Mouse (Mus musculus): ENCODE measurements around the gene Sult5a1. TPM values are rescaled to one million over a fixed set of nuclear protein-coding genes. Genes with fewer than 3 reads are reported as not detected.

The Sult5a1 gene
- polyA plus RNA-seq, 1 experiment from 2014 or later, result 2.9 TPM

DNA sequence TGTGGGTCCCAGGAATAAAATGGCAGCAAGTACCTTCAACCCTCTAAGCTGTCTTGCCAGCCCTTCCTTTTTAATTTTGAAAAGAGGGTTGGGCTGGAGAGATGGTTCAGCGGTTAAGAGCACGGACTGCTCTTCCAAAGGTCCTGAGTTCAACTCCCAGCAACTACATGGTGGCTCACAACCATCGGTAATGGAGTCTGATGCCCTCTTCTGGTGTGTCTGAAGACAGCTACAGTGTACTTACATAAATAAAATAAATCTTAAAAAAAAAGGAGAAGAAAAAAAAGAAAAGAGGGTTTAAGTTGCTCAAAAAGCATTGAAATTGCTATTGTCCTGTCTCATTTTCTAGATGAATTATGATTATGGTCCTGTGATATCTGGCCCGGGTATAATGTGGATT, 56.9 kb downstream of the Sult5a1 start:
- DNase-seq (ENCODE audit: low spot score, missing footprints), result no peak
- ATAC-seq (ENCODE audit: low FRiP score), result no peak
- Histone ChIP-seq H3K36me3 (ENCODE audit: control insufficient read depth, insufficient read depth, low read length) (peaks cover 7% of the 10 kb centered on the region), H3K27me3 (ENCODE audit: control insufficient read depth, insufficient read depth, low read length) (no peaks in the 10 kb centered on the region), H3K4me1 (ENCODE audit: control insufficient read depth, insufficient read depth, low read length) (peaks cover 11% of the 10 kb centered on the region), H3K4me3 (ENCODE audit: low read depth, low read length) (no peak overlapping the region), H3K9me3 (ENCODE audit: control insufficient read depth, low read length) (no peaks in the 10 kb centered on the region), H3K27ac (ENCODE audit: low read depth, low read length) (no peak overlapping the region), H3K4me2 (peak overlapping the region; percentile 58; the same call in 1 of the 2 replicates), H3K9ac (ENCODE audit: low read length) (no peak overlapping the region)
- WGBS, result 76% methylated on average over 4 of the region's 4 CpGs

DNA sequence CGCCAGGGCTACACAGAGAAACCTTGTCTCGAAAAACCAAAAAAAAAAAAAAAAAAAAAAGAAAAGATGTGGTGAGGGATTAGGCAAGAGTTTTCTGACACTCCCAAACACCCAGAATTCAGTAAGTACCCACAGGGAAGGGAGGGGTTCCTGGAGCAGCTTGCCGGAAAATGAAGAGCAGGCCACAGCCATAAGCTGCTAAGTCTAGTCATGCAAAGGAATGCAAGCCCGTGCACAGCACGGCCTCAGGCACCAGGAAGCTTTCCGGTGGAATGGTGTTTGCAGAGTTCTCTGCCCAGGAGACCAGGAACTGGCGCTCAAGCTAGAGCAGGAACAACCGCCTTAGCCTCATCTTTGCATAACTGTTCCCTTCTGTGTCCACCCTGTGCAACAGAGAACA, 57.8 kb downstream of the Sult5a1 start:
- Histone ChIP-seq H3K27ac (ENCODE audit: low read depth, low read length) (no peak overlapping the region), H3K9me3 (ENCODE audit: control insufficient read depth, low read length) (no peaks in the 10 kb centered on the region), H3K27me3 (ENCODE audit: control insufficient read depth, insufficient read depth, low read length) (no peaks in the 10 kb centered on the region), H3K36me3 (ENCODE audit: control insufficient read depth, insufficient read depth, low read length) (peaks cover 7% of the 10 kb centered on the region), H3K4me2 (no peak overlapping the region), H3K4me3 (ENCODE audit: low read depth, low read length) (no peak overlapping the region), H3K9ac (ENCODE audit: low read length) (no peak overlapping the region), H3K4me1 (ENCODE audit: control insufficient read depth, insufficient read depth, low read length) (peaks cover 11% of the 10 kb centered on the region)
- whole genome bisulfite sequencing, result 61% methylated on average over 8 of the region's 8 CpGs
- ATAC-seq (ENCODE audit: low FRiP score), result no peak
- DNase-seq (ENCODE audit: low spot score, missing footprints), result no peak

DNA sequence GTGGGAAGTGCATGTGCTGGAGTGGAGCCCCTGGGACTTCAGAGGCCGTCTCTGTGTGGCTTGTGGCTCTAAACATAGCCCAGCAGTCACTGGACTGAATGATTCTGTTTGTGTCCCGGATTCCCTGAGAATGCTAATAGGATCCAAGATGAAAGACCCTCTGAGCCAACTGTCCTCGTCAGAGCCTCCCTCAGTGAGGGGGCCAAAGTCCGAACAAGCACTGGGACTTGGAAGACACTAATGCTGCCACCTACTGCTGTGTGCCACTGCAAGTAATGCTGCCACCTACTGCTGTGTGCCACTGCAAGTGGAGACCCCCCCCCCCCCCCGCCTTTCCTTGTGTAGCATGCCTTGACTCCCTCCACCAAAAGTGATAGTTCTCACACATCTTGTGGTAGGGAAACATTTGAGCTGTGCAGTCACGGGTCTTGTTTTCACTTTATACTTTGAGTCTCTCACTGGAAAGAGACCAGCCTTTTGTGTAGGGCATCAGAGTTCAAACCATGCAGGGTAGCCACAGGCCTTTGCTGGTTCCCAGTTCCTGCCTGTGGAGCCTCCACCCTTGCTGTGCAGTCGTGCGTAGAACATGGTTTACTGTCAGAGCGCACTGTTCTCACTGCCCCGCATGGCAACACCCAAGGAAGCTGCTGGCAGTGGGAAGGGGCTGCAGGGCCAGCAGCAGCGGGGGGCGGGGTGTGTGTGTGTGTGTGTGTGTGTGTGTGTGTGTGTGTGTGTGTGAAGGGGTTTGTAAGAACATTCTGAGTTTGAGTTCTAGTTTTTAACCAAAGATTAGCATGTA, 60.1 kb downstream of the Sult5a1 start:
- H3K36me3 ChIP-seq (ENCODE audit: control insufficient read depth, insufficient read depth, low read length), result peaks cover 14% of the 10 kb centered on the region
- no peaks in the 10 kb centered on the region for H3K9me3 ChIP-seq (ENCODE audit: control insufficient read depth, low read length)
- no peak overlapping the region for H3K4me3 ChIP-seq (ENCODE audit: low read depth, low read length)
- no peak for ATAC-seq (ENCODE audit: low FRiP score)
- H3K4me1 ChIP-seq (ENCODE audit: control insufficient read depth, insufficient read depth, low read length), result peaks cover 2% of the 10 kb centered on the region
- H3K9ac ChIP-seq (ENCODE audit: low read length), result no peak overlapping the region
- no peak overlapping the region for H3K27ac ChIP-seq (ENCODE audit: low read depth, low read length)
- H3K4me2 ChIP-seq, result no peak overlapping the region
- H3K27me3 ChIP-seq (ENCODE audit: control insufficient read depth, insufficient read depth, low read length), result no peaks in the 10 kb centered on the region
- WGBS, result 76% methylated on average over 12 of the region's 12 CpGs
- DNase-seq (ENCODE audit: low spot score, missing footprints), result no peak

DNA sequence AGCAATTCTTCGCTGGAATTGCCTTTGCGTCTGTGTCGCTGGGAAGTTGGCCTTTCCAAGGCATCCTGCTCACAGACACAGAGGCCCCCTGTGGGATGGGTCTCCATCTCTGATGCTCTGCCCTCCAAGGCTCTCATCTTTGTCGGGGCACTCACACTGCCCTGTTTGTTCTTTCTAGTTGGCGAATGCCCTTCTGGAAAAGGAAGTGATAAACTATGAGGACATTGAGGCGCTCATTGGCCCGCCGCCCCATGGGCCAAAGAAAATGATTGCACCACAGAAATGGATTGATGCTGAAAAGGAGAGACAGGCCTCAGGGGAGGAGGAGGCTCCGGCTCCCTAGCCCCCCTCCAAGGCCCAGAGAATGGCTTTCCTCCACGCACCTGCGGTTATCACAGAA, 60.9 kb downstream of the Sult5a1 start:
- H3K9me3 ChIP-seq (ENCODE audit: control insufficient read depth, low read length), result no peaks in the 10 kb centered on the region
- DNase-seq (ENCODE audit: low spot score, missing footprints), result no peak
- H3K27me3 ChIP-seq (ENCODE audit: control insufficient read depth, insufficient read depth, low read length), result no peaks in the 10 kb centered on the region
- WGBS, result 94% methylated on average over 11 of the region's 11 CpGs
- H3K4me3 ChIP-seq (ENCODE audit: low read depth, low read length), result no peak overlapping the region
- ATAC-seq (ENCODE audit: low FRiP score), result no peak
- no peak overlapping the region for H3K4me2 ChIP-seq
- peaks cover 14% of the 10 kb centered on the region for H3K36me3 ChIP-seq (ENCODE audit: control insufficient read depth, insufficient read depth, low read length)
- H3K27ac ChIP-seq (ENCODE audit: low read depth, low read length), result no peak overlapping the region
- H3K9ac ChIP-seq (ENCODE audit: low read length), result no peak overlapping the region
- H3K4me1 ChIP-seq (ENCODE audit: control insufficient read depth, insufficient read depth, low read length), result peaks cover 2% of the 10 kb centered on the region; the same call in 1 of the 2 replicates

Small RNAs within 50 kb of the gene (microRNA-seq; reads per million reads assigned to microRNA genes)
- gene Mir7079, result 1.1 reads per million
- gene Mir7080, result not detected

Other genes with a start within 250 kb of the Sult5a1 start
- 61.9 and 72.0 TPM in 2 replicates for gene Ankrd11, start 116.0 kb downstream of the Sult5a1 start, polyA plus RNA-seq (2014; fragmentation: Nextera tagmentation; extraction: Ambion mirVana)
- gene Spg7, start 95.4 kb downstream of the Sult5a1 start, polyA plus RNA-seq (2014; fragmentation: Nextera tagmentation; extraction: Ambion mirVana), result 35.9 TPM in 2 replicates
- 1,312 and 1,403 TPM in 2 replicates for gene Rpl13, start 56.0 kb downstream of the Sult5a1 start, polyA plus RNA-seq (2014; fragmentation: Nextera tagmentation; extraction: Ambion mirVana)
- gene Cpne7, start 40.9 kb downstream of the Sult5a1 start, polyA plus RNA-seq (2014; fragmentation: Nextera tagmentation; extraction: Ambion mirVana), result 0.07 TPM in 1 of 2 replicates, not detected in the other
- gene Dpep1, start 27.9 kb upstream of the Sult5a1 start, polyA plus RNA-seq (2014; fragmentation: Nextera tagmentation; extraction: Ambion mirVana), result 1.7 and 2.2 TPM in 2 replicates
- 92.7 and 104 TPM in 2 replicates for gene Chmp1a, start 54.4 kb upstream of the Sult5a1 start, polyA plus RNA-seq (2014; fragmentation: Nextera tagmentation; extraction: Ambion mirVana)
- 5.9 and 6.0 TPM in 2 replicates for gene Spata33, start 54.5 kb upstream of the Sult5a1 start, polyA plus RNA-seq (2014; fragmentation: Nextera tagmentation; extraction: Ambion mirVana)
- 30.9 and 34.3 TPM in 2 replicates for gene Cdk10, start 66.5 kb upstream of the Sult5a1 start, polyA plus RNA-seq (2014; fragmentation: Nextera tagmentation; extraction: Ambion mirVana)
- 1.2 and 1.7 TPM in 2 replicates for gene Spata2l, start 77.9 kb upstream of the Sult5a1 start, polyA plus RNA-seq (2014; fragmentation: Nextera tagmentation; extraction: Ambion mirVana)
- 15.2 and 19.0 TPM in 2 replicates for gene Zfp276, start 95.9 kb upstream of the Sult5a1 start, polyA plus RNA-seq (2014; fragmentation: Nextera tagmentation; extraction: Ambion mirVana)
- 23.7 and 23.8 TPM in 2 replicates for gene Vps9d1, start 96.0 kb upstream of the Sult5a1 start, polyA plus RNA-seq (2014; fragmentation: Nextera tagmentation; extraction: Ambion mirVana)
- gene Fanca, start 160.3 kb upstream of the Sult5a1 start, polyA plus RNA-seq (2014; fragmentation: Nextera tagmentation; extraction: Ambion mirVana), result 31.5 and 33.1 TPM in 2 replicates
- 9.2 and 13.2 TPM in 2 replicates for gene Spire2, start 174.4 kb upstream of the Sult5a1 start, polyA plus RNA-seq (2014; fragmentation: Nextera tagmentation; extraction: Ambion mirVana)
- gene Tcf25, start 215.4 kb upstream of the Sult5a1 start, polyA plus RNA-seq (2014; fragmentation: Nextera tagmentation; extraction: Ambion mirVana), result 171 and 181 TPM in 2 replicates
- gene Mc1r, start 248.8 kb upstream of the Sult5a1 start, polyA plus RNA-seq (2014; fragmentation: Nextera tagmentation; extraction: Ambion mirVana), result 0.06 and 0.12 TPM in 2 replicates

All from midbrain, embryonic 11.5 days (tissue).